19 mouse cellular contexts compared by ENCODE assay signal in genomic region chr6:81766800-81767199, GRCm38 (mm10).
DNase-seq lines count a peak whose midpoint lies in the region; ATAC-seq and TF ChIP-seq lines count a peak whose summit lies in the region.
"Had no signal": no experiment of that assay in that cellular context is flagged by ENCODE, and none has a peak within 500 bp of the region (broad histone marks: within the 10 kb centered on the region; RNA-seq: fewer than 3 reads in every experiment).

No protein-coding gene starts in this region.

- no peak for DNase-seq in layer of hippocampus, adult 2 months (ENCODE audit: low spot score in 2 of 2)
- DNase-seq in layer of hippocampus, postnatal 36 days = no peak
- peak; percentile 37 to 38 for DNase-seq in heart, postnatal 10 days
- DNase-seq in layer of hippocampus, postnatal 10 days (ENCODE audit: low spot score in 2 of 2) = no peak
- no peak for DNase-seq in liver, postnatal 0 days
- DNase-seq: adrenal gland, postnatal 25 days; cerebellum, adult 18-20 months; forebrain, postnatal 0 days; gastrocnemius, postnatal 36 days; kidney, adult 18-20 months had no signal

- peak overlapping the region; percentile 95 for H3K27ac ChIP-seq in layer of hippocampus, adult 2 months
- H3K27ac ChIP-seq in heart, embryonic 14.5 days (replicated peaks in 1 of 2; ENCODE audit: control insufficient read depth in 1 of 2, insufficient read depth in 1 of 2, low read depth in 2 of 2, low read length in 2 of 2) = peak overlapping the region in 1 of 2 experiments; percentile 24; a peak in 1 of 4 replicates
- H3K27ac ChIP-seq in liver, postnatal 0 days (ENCODE audit: low read depth) = no peak overlapping the region
- H3K27ac ChIP-seq: embryonic facial prominence, embryonic 10.5 days; forebrain, embryonic 13.5 days; heart, adult 2 months; hindbrain, embryonic 14.5 days; intestine, embryonic 15.5 days had no signal

- H3K27me3 ChIP-seq in heart, embryonic 14.5 days (ENCODE audit: control insufficient read depth, insufficient read depth, low read length) = peaks cover 21% of the 10 kb centered on the region
- H3K27me3 ChIP-seq in liver, postnatal 0 days (ENCODE audit: insufficient read depth, low read length) = no peaks in the 10 kb centered on the region
- H3K27me3 ChIP-seq: CH12.LX; forebrain, embryonic 13.5 days; intestine, embryonic 15.5 days had no signal

- 0 out of 2 replicates have a peak overlapping the region, but pooled peaks have one; percentile 18 for H3K4me2 ChIP-seq in heart, embryonic 14.5 days (ENCODE audit: low read length)
- no peak overlapping the region for H3K4me2 ChIP-seq in liver, postnatal 0 days (ENCODE audit: low read depth, low read length)
- H3K4me2 ChIP-seq: forebrain, embryonic 13.5 days; hindbrain, embryonic 14.5 days; intestine, embryonic 15.5 days had no signal

- WGBS in heart, embryonic 14.5 days = 22% methylated on average over 4 of the region's 4 CpGs
- WGBS in liver, postnatal 0 days (ENCODE audit: insufficient replicate concordance) = 71% methylated on average over 4 of the region's 4 CpGs

- peaks cover 14 to 20% of the 10 kb centered on the region in 2 experiments for H3K4me1 ChIP-seq in heart, embryonic 14.5 days (ENCODE audit: control insufficient read depth in 2 of 2, insufficient read depth in 2 of 2, low read length in 2 of 2)
- no peaks in the 10 kb centered on the region for H3K4me1 ChIP-seq in liver, postnatal 0 days (ENCODE audit: insufficient read depth)
- H3K4me1 ChIP-seq: embryonic facial prominence, embryonic 10.5 days; intestine, embryonic 15.5 days had no signal

- no peaks in the 10 kb centered on the region for H3K9me3 ChIP-seq in heart, embryonic 14.5 days (ENCODE audit: control insufficient read depth, low read length)
- H3K9me3 ChIP-seq in liver, postnatal 0 days (ENCODE audit: low read length) = no peaks in the 10 kb centered on the region
- H3K9me3 ChIP-seq: embryonic facial prominence, embryonic 10.5 days; forebrain, embryonic 13.5 days; intestine, embryonic 15.5 days had no signal

- no peak for TF ChIP-seq EP300 in liver, postnatal 0 days (IDR thresholded peaks at IDR 0.05; ENCODE audit: low read depth)

- no peak overlapping the region for H3K9ac ChIP-seq in heart, embryonic 14.5 days (ENCODE audit: low read length)
- no peak overlapping the region for H3K9ac ChIP-seq in liver, postnatal 0 days (replicated peaks)
- H3K9ac ChIP-seq: forebrain, embryonic 13.5 days; forebrain, postnatal 0 days; hindbrain, embryonic 14.5 days; intestine, embryonic 15.5 days had no signal

- no peaks in the 10 kb centered on the region for H3K36me3 ChIP-seq in heart, embryonic 14.5 days (ENCODE audit: control insufficient read depth, insufficient read depth, low read length)
- no peaks in the 10 kb centered on the region for H3K36me3 ChIP-seq in liver, postnatal 0 days (replicated peaks; ENCODE audit: insufficient read depth, low read length)
- H3K36me3 ChIP-seq: embryonic facial prominence, embryonic 10.5 days; intestine, embryonic 15.5 days had no signal

- ATAC-seq in heart, embryonic 14.5 days (ENCODE audit: insufficient number of reproducible peaks, insufficient read depth, low FRiP score, low read depth) = peak; percentile 75
- no peak for ATAC-seq in liver, postnatal 0 days
- ATAC-seq: activated CD4-positive, CD25-positive, alpha-beta regulatory T cell, adult 4 months; forebrain, embryonic 13.5 days; forebrain, postnatal 0 days; intestine, embryonic 15.5 days; Patski had no signal

- TF ChIP-seq CTCF in layer of hippocampus, adult 2 months (conservative IDR thresholded peaks at IDR 0.05) = no peak
- TF ChIP-seq CTCF in liver, postnatal 0 days (IDR thresholded peaks at IDR 0.05; ENCODE audit: low read depth) = no peak

- no peak overlapping the region for H3K4me3 ChIP-seq in layer of hippocampus, adult 2 months
- H3K4me3 ChIP-seq in heart, embryonic 14.5 days (ENCODE audit: control insufficient read depth in 1 of 2, insufficient read depth in 1 of 2, low read depth in 1 of 2, low read length in 2 of 2) = no peak overlapping the region
- H3K4me3 ChIP-seq in liver, postnatal 0 days (ENCODE audit: low read depth, low read length) = no peak overlapping the region
- H3K4me3 ChIP-seq: embryonic facial prominence, embryonic 10.5 days; forebrain, embryonic 13.5 days; heart, adult 2 months; intestine, embryonic 15.5 days had no signal

- intact Hi-C loops in heart, postnatal 10 days (cut with DNase I) = no loop called here

Comparison
In these comparisons a context has a peak if more than half of its experiments do, and no peak if none do; other contexts are left out.
1. DNase-seq: peak in heart, postnatal 10 days (2 of 2); none in layer of hippocampus, adult 2 months (0 of 2), layer of hippocampus, postnatal 36 days (0 of 2), layer of hippocampus, postnatal 10 days (0 of 2) and liver, postnatal 0 days (single experiment).